Mouse (Mus musculus) thymus, adult 2 months (tissue): ENCODE data around the gene Eif1ad.

ENCODE experiments used
- CTCF ChIP-seq: fragments of 200-500 bp; IDR thresholded peaks from 2 replicates; pipeline ENCODE4 v1.5.1; 2012; ENCODE audit warnings: mild to moderate bottlenecking, control low read depth, low read length, moderate library complexity, borderline replicate concordance; ENCODE audit not compliant: control insufficient read depth, poor library complexity, insufficient read depth; ENCODE audit errors: extremely low read depth
- POLR2A ChIP-seq: fragments of 200-500 bp; IDR thresholded peaks from 2 replicates; pipeline ENCODE4 v1.6.1; 2012; ENCODE audit warnings: mild to moderate bottlenecking, low read length, control low read depth, moderate library complexity; ENCODE audit not compliant: control insufficient read depth, poor library complexity, insufficient read depth; ENCODE audit errors: extremely low read depth

- TF ChIP-seq POLR2A (no peak), CTCF (no peak)
These were observed 18.2 kb downstream of the Eif1ad start for GRCm38 (mm10) chr19:5384715-5385114.
